Mouse (Mus musculus): ENCODE results near the gene Zmynd8.
A peak's percentile ranks its signal among the peaks of the same experiment; 100 is the strongest.

Gene Zmynd8

DNA sequence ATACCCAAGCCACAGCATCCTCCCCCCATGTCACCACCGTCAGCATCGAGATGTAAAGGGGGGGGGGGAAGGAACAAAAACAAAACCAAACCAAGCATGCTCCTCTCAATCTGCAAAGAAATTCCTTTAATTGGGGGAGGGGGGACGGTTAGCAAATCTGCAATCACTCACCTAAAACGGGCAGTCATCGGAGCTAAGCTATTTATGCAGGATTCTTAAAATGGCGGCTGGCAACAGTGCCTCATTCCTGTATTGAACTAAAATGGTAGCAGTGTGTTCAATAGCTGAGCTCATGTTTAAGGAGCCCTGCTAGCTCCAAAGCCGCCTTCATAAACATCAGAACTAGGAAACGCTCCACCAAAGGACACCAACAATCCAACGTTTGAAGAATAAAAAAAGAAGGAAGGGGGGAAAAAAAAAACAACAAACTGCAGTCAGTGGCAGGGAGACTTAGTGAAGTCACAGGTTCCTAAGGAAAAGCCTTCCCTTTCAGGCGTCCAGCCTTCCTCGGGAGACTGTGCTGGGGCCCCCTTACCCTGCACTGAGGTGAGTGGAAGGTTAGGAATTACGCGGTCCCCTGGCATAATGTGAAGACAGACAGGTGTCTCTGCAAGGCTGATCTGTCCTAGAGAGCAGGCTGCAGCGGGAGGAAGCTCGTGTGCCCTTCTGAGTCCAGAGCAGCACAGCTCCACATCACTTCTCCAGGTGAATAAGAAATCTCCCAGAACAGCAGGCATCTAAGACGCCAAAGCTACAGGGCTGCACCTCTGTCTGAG is 19.2 kb downstream of the Zmynd8 start:
- DNase-seq (ENCODE audit: low spot score) = no peak

DNA sequence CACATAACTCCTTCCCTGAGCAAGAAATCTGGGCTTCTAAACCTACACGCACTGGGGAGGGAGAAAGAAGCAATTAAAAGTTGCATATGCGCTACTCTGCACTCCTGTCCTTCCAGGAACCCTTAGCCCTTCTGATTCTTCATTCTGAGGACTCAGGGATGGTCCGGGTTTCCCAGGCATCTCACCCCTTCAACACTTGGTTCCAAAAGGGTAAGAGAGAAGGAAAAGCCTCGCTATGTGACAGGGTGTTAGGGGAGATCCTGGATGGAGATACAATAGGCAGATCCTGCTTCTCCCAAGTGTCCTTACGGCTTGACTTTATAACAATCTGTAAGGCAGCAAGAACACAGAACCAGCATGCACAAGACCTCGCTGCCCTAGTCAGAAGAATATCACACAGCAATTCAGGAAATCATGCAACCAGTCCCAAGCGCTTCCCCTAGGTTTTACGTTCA is 19.9 kb downstream of the Zmynd8 start:
- DNase-seq (ENCODE audit: low spot score) = no peak

DNA sequence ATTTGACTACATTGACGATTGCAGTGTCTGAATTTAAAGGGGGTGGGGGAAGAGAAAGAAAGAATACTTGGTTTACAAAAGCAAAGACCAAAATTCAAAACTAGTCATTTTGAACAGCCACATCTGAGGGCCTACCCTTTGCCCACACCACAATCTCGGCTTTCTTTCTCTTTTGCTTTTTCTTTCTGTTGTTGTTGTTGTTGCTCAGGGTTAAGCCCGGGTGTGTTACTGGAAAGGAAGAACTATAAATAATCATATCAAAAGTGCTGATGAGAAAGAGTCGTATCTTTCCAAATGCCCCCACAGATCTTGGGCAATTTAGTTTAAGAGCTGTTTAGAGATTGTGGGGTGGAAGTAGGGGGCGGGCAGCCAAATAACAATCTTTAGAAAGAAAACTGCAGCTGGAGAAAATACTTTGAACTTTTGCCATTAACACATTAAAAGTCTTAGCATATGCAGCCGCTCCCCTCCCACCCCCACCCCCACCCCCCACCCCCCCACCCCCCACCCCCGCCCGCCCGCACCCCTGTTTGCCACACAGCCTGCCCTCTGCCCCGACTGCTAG is 20.7 kb downstream of the Zmynd8 start:
- no peak for DNase-seq (ENCODE audit: low spot score)

DNA sequence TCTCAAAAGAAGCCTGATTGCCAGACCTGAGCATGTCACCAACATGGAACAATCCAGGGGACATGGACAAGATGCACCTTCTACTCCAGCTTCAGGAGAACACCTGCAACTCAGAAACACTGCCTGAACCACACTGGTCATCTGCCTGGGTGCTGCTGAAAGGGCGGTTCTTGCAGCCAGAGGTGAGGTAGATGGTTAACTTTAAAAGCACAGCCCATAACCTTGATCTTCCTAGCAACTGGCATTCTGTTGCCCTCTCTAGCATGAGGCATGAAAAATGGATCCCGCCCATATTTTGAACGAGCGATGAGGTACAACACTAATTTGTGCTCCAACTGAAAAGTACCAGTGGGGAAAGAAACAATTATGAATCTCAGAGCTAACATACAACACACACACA is 21.6 kb downstream of the Zmynd8 start:
- DNase-seq (ENCODE audit: low spot score) = no peak

DNA sequence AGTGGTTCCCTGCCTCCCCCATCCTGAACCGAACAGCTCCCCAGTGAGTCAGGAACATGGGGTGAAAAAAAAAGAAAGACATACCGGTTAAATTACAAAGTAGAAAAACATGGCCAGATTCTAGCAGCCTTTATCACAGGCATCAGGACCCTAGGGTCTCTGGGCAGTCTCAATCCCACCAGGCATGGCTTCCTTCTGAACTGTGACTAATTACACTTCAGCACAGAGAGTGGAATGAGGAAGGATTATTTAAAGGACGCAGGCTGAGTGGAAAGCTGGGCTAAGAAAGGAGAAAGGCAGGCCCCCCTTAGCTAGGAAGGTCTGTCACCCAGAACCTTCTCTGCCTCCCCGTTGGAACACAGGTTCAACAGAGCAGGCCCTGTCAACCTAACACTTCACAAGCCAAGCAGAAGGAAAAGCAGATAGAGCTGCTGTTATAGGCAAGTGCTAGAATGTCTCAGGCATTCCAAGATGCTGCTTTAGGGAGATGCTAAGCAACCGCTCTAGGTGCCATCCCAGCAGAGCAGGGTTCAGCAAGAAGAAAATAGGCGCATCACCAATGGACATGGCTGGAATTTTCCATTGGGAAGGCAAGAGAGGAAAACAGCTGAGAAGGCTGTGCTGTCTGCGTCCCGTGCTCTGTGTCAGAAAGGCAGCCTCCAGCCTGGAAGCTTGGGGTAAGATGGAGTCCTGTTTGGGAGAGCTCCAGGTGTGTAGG is 22.5 kb downstream of the Zmynd8 start:
- DNase-seq (ENCODE audit: low spot score) = no peak

DNA sequence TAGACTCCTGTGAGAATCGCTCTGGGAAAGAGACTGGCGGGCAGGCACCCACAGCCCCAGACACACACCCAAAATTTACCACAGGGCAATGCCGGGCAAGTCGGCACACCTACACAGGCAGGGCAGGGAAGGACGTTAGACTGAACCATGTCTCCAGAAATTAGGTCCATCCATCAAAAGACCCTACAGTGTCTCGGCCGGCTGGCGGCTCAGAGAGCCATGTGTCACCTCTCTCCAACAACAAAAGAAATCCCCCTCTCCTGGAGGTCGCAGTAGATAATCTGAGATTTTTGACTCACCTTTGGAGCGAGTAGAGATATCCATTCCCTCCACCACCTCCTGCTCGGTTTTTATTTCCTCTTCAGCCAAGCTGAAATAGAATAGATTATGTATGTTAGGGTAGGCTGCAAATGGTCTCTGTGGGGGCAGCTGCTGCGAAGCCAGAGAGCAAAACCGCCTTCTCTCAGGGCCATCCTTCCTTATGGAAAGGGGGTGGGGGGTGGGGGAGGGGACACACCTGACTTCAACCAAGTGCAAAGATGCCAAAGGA is 23.3 kb downstream of the Zmynd8 start:
- DNase-seq (ENCODE audit: low spot score) = no peak

DNA sequence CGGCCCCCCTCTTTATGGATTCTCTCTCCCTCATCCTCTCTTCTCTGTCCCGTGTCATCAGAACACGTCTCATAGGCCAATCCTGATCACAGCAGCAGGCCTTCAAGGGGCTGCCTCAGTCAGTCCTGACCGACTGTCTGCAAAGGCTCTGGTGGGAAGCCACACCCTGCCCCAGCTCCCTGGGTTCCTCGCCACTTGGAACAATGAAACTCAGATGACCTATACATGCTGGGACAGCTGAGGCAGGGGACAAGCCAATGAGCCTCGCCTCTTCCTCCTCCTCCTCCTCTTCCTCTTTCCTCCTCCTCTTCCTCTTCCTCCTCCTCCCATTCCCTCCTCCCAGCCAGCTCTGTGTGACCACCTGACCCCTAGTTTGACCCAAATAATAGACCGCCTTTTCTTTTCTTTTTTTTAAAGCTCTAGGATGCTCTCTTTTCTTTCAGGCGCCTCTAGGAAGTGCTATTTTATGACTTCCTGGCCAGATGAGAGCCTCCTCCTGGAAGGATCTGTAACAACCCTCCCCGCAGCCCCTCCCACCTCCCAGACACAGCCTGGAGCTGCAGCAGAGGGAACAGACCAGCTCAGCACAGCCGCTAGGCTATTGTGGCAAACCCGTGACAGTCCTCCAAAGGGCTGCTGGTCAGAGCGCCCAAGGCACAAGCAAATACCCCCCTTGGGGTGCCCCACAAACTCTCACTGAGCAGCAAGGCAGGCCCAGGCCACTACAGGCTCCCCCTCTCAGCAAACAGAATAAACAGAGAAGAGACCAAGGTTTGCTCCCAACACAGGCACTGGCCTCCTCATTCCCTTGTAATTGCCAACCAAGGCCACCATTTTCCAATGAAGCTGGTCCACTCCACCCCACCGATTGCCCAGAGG is 24.1 kb downstream of the Zmynd8 start:
- DNase-seq (ENCODE audit: low spot score) = peak; percentile 76

DNA sequence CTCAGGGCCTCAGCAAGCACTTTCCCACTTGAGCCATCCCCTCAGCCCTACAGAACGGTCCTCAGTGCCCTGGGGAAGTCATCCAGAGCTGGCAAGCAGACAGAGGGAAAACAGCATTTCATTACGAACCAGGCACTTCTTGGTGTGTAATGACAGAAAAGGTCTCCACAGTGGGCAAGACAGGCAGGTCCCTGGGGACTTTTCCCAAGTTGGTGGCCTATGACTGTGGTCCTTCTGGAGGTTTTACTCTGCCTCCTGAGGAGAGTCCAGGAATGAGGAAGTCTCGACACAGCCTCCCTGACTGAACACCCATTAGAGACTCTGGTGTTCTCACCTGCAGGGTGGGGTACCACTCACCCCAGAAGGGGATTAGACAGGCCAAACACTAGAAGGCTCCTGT is 25.0 kb downstream of the Zmynd8 start:
- DNase-seq (ENCODE audit: low spot score) = no peak

DNA sequence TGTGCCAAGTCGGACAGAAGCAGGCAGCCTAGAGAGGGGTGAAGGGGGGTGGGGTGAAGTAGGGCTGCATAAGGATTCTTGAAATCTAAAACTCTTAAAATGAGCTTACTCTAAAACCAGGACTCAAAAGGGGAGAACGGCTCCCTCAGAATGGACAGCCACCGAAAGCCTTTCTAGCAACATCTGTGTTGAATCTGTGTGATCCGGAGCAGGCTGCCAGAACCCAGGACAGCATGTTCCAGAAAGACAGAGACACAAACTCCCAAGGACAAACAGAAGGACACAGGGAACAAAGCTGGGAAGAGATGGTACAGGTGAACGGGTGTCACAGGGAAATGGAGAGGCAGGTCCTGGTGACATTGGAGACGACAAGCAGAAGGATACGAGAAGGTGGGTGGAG is 25.6 kb downstream of the Zmynd8 start:
- no peak for DNase-seq (ENCODE audit: low spot score)

DNA sequence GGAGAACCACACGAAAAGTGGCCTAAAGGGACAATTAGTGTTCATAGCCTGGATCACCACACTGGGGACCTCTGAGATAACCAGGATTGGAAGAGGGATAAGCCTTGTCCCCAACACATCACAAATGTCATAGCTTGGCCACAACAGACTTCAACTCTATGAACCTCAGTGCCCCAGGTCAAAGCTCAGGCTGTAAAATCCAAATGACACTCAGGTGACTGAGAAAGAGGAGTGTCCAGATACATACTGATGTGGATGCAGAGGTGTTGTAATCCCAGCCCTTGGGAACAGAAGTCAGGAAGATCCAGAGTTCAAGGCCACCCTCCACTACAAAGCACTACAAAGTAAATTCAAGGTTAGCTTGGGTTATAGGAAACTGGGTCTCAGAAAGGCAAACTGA is 29.6 kb downstream of the Zmynd8 start:
- DNase-seq (ENCODE audit: low spot score) = no peak

DNA sequence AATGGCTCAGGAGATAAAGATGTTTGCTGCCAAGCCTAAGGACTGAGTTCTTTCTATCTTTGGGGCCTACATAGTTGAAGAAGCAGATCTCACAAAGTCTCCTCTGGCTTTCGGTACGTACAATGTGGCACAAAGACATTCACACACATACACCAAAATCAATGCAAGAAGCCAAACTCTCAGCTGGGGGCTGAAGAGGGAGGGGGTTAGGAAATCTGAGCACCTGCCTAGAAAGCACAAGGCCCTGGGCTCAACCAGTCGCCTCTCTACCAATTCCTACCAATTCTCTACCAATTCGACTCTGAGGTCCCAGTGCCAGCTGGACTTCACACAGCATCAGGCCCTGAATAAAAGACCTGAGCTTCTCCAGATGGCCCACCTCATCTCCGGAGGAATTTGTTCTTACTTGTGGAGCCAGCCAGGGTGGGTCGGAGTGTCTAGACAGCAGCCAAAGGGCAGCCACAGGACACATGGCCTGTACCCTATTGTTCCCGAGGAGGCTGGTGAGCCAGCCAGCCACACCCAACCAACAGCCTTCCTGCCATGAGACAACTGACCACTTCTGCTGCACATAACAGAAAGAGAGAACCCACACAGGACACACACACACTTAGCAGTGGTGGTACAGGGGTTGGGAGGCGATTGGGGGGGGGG is 30.2 kb downstream of the Zmynd8 start:
- no peak for DNase-seq (ENCODE audit: low spot score)

DNA sequence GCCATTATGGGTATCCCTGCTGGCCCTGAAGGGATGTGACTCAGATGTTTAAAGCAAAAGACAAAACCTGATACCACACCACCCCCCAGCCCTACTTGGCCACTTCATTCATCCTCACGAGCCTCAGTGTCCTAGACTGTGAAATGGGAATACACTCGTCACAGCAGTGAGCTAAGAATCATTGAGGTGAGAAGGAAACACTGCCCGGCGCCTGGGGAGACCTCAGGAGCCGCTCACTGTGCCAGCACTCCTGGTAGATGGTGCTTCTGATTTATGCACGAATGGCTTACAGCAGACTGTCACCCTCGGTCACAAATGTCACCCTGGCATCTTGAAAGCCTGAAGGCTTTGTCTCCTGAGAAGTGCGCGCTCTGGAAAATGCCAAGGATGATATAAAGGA is 31.3 kb downstream of the Zmynd8 start:
- no peak for DNase-seq (ENCODE audit: low spot score)

DNA sequence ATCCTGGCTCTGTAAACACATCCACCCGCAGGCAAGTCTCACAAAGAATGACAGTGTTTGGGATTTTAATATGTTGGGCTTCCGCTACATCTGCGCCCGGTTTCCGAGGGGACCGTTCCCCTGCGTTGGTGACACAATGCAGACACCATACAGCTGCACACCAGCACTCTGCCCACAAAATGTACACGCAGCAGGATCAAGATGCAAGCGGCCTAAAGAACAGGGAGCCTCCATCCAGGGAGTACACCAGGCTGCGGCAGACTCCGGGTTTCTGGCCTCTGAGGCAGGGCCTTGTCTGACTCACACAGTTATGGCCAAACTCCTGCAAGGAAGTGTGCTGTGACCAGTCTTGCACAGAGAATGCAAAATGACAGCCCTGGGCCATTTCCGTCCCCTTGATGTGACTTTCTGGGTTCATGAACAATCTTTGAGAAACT is 31.8 kb downstream of the Zmynd8 start:
- DNase-seq (ENCODE audit: low spot score) = peak; percentile 73

DNA sequence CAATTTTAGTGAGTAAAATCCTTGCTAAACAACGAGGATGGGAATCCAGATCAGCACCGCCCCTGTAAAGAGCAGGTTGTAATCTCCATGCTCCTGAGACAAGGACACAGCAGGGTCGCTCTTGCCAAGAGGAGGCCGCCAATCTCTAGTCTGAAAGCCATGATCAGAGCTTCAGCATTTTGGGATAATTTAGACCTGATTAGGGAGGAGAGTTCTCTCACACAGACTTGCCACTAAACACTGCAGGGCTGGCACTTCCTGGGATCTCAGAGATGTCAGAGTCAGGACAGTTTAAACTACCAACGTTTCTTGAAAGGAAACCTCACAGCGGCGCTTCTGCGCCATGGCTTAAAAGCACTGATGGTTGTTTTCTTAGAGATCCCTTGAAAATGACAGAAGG is 32.4 kb downstream of the Zmynd8 start:
- no peak for DNase-seq (ENCODE audit: low spot score)

DNA sequence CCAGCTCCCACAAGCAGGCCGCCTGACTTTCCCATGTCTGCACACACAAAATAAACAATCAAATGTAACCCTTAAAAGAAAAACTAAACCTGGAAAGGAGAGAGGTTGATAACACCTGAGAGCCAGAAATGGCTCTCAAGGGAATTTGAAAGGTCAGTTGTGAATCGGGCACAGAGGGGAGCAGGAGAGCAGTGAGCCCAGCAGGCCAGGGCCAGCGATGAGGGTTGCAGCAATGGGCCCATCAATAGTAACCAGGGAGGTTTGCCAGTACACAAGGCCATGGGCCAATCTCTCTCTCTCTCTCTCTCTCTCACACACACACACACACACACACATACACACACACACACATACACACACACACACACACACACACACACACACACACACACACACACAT is 34.0 kb downstream of the Zmynd8 start:
- DNase-seq (ENCODE audit: low spot score) = no peak

DNA sequence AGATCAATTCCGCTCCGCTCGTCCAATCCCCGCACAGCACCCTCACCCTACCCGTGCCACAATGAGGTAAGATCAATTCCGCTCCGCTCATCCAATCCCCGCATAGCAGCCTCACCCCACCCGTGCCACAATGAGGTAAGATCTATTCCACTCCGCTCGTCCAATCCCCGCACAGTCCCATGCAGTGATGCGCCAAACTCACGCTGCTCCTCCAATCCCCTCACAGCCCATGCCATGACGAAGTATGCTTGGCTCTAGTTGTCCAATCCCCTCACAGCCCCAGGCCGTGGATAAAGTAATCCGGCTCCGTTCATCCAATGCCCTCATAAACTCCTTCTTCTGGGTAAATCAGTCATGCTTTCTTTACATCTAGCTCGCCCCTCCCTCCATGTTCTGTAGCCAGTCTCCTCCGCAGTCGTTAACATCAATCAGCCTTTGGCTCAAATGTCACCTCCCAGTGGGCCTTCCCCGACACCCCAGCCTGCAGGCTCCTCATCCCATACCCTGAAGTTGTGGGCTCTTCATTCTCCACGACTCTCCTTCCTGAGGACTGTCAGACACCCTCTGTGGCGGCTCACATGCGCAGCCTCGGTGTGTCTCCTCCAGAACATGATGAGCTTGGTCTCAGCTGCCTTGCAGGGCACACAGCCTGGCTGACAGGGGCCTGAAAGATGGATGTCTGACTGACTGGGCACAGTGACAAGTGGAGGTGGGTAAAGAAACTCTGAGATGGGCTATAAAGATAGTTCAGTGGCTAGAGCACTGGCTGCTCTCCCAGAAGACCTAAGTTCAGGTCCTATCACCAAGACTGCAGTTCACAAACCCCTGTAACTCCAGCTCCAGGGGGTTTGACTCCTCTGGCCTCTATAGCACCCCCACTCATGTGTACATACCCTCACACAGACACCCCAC is 36.9 kb downstream of the Zmynd8 start:
- no peak for DNase-seq (ENCODE audit: low spot score)

DNA sequence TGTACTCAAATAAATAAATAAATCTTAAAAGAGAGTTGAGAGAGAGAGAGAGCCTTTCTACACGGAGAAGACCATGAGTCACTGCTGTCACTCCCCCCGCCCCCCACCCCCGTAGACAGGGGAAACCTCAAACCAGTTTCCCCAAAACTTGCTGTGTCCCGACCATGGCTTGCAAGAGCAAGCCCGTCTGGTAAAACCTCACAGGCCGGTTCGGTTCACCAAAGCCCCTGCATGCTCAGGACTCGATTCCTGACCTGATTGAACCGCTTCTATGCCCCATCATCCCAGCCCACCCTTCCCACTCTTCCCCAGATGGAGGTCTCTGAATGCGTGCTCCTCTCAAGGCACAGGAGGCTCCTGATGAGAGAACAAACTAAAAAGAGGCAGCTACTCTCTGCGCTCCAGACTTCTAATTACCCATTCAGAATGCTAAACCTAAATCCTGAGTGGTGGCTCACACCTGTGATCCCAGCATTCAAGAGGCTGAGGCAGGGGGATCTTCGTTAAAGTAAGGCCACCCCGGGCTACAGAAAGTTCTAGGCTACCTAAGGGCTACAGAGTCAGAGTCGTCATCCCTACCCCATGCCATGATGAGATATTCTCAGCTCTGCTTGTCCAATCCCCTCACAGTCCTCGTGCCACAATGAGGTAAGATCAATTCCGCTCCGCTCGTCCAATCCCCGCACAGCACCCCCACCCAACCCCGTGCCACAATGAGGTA is 37.7 kb downstream of the Zmynd8 start:
- no peak for DNase-seq (ENCODE audit: low spot score)

DNA sequence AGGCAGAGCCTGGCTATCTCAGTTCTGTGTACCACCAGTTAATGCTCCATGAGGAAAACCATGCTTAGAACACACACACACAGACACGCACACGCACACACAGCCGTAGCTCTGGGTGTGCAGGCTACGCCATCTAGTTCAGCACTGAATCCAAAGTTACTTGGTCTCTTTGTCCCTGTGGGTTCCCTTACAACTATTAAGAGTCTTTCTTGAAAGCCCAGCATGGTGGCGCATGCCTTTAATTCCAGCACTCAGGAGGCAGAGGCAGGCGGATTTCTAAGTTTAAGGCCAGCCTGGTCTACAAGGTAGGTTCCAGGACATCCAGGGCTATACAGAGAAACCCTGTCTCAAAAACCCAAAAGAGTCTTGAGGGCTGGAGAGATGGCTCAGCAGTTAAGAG is 38.4 kb downstream of the Zmynd8 start:
- no peak for DNase-seq (ENCODE audit: low spot score)
